Mouse (Mus musculus) heart, embryonic 13.5 days (tissue): Measurements from ENCODE around the gene Wnt3a. TPM values are rescaled to one million over a fixed set of nuclear protein-coding genes. Genes with fewer than 3 reads are reported as not detected.

ENCODE experiments used
- microRNA-seq: library from miRNA; unstranded; fragments of <30 nt; microRNA quantifications from one replicate; pipeline ENCODE4, GENCODE M21; 2016
- polyA plus RNA-seq: library from polyadenylated mRNA; unstranded; fragments of >200 nt; fragmentation: Nextera tagmentation; extraction: Ambion mirVana; gene quantifications from 2 replicates; pipeline ENCODE4 v1.2.1, GENCODE M21; 2015

Gene Wnt3a
- polyA plus RNA-seq, 1 experiment from 2014 or later, result not detected

Small RNA genes within 50 kb of the gene (microRNA-seq; reads per million reads assigned to microRNA genes)
- gene Gm24756, result not detected

Other genes with a start within 250 kb of the Wnt3a start
- gene Obscn, start 154.3 kb downstream of the Wnt3a start, polyA plus RNA-seq, result 38.9 and 44.4 TPM in 2 replicates
- gene Iba57, start 127.0 kb downstream of the Wnt3a start, polyA plus RNA-seq, result 8.1 and 8.7 TPM in 2 replicates
- gene Gjc2, start 107.5 kb downstream of the Wnt3a start, polyA plus RNA-seq, result 0.06 and 0.28 TPM in 2 replicates
- 114 and 123 TPM in 2 replicates for gene Guk1, start 98.5 kb downstream of the Wnt3a start, polyA plus RNA-seq
- 105 and 117 TPM in 2 replicates for gene Mrpl55, start 88.3 kb downstream of the Wnt3a start, polyA plus RNA-seq
- 22.6 and 23.1 TPM in 2 replicates for gene 2310033P09Rik, start 82.4 kb downstream of the Wnt3a start, polyA plus RNA-seq
- gene Arf1, start 62.5 kb downstream of the Wnt3a start, polyA plus RNA-seq, result 582 and 610 TPM in 2 replicates
- 2.8 and 2.9 TPM in 2 replicates for gene Wnt9a, start 16.2 kb upstream of the Wnt3a start, polyA plus RNA-seq
- not detected in 2 replicates for gene Prss38, start 84.9 kb upstream of the Wnt3a start, polyA plus RNA-seq
- gene Jmjd4, start 159.3 kb upstream of the Wnt3a start, polyA plus RNA-seq, result 10.5 and 11.9 TPM in 2 replicates
- gene Snap47, start 160.4 kb upstream of the Wnt3a start, polyA plus RNA-seq, result 94.3 and 102 TPM in 2 replicates
- gene Zfp867, start 181.7 kb upstream of the Wnt3a start, polyA plus RNA-seq, result 5.6 and 5.7 TPM in 2 replicates
- 13.8 and 14.7 TPM in 2 replicates for gene Zkscan17, start 236.0 kb upstream of the Wnt3a start, polyA plus RNA-seq